23 mouse cellular contexts compared by ENCODE assay signal in the genomic region with DNA sequence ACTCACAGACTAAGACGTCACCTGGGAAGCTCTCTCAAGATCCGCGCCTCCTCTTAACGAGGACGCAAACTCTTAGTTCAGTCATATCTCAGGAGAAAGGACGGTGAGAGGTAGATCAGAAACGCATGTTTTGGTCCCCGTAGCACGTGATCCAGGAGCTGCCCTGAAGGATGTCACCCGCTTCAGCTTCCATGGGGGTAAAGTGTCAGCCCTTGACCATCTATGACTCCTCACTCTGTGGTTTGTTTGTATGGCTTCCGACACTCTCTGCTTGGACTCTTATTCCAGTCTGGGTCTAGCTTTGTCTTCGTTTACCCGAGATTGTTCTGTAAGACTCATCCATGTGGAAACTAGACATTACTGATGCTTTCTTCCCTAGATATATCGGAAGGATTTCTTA.
"Had no signal": no experiment of that assay in that cellular context is flagged by ENCODE, and none has a peak within 500 bp of the region (broad histone marks: within the 10 kb centered on the region; RNA-seq: fewer than 3 reads in every experiment).

No protein-coding gene starts in this region.

- DNase-seq: cerebellum, adult 8-10 months; cerebellum, adult 9-10 months; cerebellum, adult 9-11 months; cerebellum, postnatal 10 days; cerebellum, postnatal 14 days; cerebellum, postnatal 25 days; cerebellum, postnatal 36 days; embryo, embryonic 11 days; gastrocnemius, adult 2 months; gastrocnemius, postnatal 10 days; gastrocnemius, postnatal 14 days; gastrocnemius, postnatal 25 days; gastrocnemius, postnatal 36 days; heart, adult 18-20 months; heart, adult 2 months had no signal

- H3K27ac ChIP-seq: embryonic facial prominence, embryonic 12.5 days; embryonic facial prominence, embryonic 13.5 days; embryonic facial prominence, embryonic 15.5 days; forebrain, embryonic 10.5 days; forebrain, embryonic 12.5 days; forebrain, embryonic 13.5 days; forebrain, embryonic 15.5 days; gastrocnemius, adult 2 months; heart, adult 2 months had no signal

- H3K27me3 ChIP-seq: embryonic facial prominence, embryonic 15.5 days; forebrain, embryonic 12.5 days; forebrain, embryonic 13.5 days; forebrain, embryonic 15.5 days had no signal

- H3K36me3 ChIP-seq: embryonic facial prominence, embryonic 12.5 days; embryonic facial prominence, embryonic 13.5 days; embryonic facial prominence, embryonic 15.5 days; forebrain, embryonic 10.5 days; forebrain, embryonic 12.5 days; forebrain, embryonic 15.5 days had no signal

- H3K9me3 ChIP-seq: embryonic facial prominence, embryonic 12.5 days; embryonic facial prominence, embryonic 15.5 days; forebrain, embryonic 12.5 days; forebrain, embryonic 15.5 days had no signal

- H3K4me3 ChIP-seq: embryonic facial prominence, embryonic 12.5 days; embryonic facial prominence, embryonic 13.5 days; embryonic facial prominence, embryonic 15.5 days; erythroblast, embryonic 14.5 days; forebrain, embryonic 10.5 days; forebrain, embryonic 12.5 days; forebrain, embryonic 13.5 days; forebrain, embryonic 15.5 days; gastrocnemius, adult 2 months; heart, adult 2 months had no signal
